Mouse (Mus musculus): ENCODE data around the gene 1700019D03Rik.

DNA sequence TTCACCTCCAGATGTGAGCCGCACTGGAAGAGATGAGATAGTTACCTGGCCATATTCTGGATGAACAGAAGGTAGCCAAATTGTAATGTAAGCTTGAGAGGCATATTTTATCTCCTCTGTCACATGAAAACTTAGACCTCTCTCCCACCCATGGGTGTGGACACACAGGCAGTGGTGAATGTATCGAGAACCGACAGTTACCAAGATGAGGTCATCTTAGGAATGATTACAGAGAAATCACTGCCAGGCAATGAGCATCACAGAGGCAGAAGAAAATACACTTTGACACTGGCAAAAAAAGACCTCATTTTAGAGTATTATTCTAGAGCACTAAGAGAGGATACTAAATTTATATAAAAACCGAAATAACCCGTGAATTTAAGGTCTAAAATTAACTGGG lies 46.8 kb downstream of the 1700019D03Rik start:
- TF ChIP-seq REST (IDR thresholded peaks at IDR 0.05; ENCODE audit: insufficient read depth, insufficient read length) (no peak), POLR2A (IDR thresholded peaks at IDR 0.05; ENCODE audit: insufficient read length, low read depth) (no peak), E2F4 (IDR thresholded peaks at IDR 0.05; ENCODE audit: insufficient read depth) (no peak), MYOG (IDR thresholded peaks at IDR 0.05; ENCODE audit: control insufficient read depth in 1 of 3, insufficient read depth in 1 of 3, insufficient read length in 2 of 3, low read depth in 2 of 3) (no peak)
